Mouse (Mus musculus): ENCODE results near the gene Hs3st3a1.

- no peak for TF ChIP-seq CTCF (IDR thresholded peaks at IDR 0.05; ENCODE audit: extremely low read depth, insufficient read length, insufficient replicate concordance, low read depth, low read length)
- TF ChIP-seq POLR2A (IDR thresholded peaks at IDR 0.05; ENCODE audit: low read depth, low read length), result no peak
These were observed 89.0 kb downstream of the Hs3st3a1 start for GRCm38 (mm10) chr11:64523993-64524570.
